Mouse (Mus musculus) urinary bladder, postnatal 14 days (tissue): ENCODE results near the gene Foxk1.

Source experiments
- DNase-seq: peaks from one replicate; pipeline ENCODE4 v3.0.0; 2021; ENCODE audit warnings: low spot score

Foxk1 gene

DNA sequence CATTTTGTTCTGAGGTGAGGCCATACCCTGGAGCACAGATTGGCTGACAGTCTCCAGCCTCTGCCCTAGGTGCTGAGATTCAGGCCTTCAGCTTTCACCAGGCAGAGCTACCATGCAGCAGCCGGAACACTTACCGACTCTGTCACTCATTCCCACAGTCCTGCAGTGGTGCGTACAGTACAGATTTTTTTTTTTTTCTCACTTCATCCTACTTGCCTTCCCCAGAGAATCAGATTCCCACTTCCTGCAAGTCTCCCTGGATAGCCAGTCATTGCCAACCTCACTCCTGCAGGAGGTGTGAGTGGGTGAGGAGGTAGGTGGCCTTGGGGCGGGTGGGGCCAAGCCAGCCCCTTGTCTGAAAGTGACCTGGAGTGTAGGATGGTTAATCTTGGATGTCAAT lies 19.0 kb downstream of the Foxk1 start:
- no peak for DNase-seq

DNA sequence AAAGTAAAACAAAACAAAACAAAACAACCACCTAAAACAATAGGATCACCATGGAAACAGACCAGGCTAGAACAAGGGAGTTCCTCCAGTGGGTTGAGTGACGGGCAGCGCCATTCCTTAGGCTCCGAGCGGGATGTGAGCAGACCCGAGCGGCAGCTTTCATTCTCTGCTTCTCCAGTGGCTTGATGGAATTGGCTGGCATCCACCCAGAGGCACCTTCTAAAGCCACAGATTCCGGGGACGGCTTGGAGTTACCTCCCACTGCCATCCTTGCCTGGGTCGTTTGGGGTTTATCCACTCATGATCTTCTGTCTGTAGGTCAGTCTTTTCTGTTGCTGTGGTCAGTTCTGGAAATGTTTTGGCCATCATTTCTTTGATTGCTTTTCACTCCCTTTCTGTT lies 19.6 kb downstream of the Foxk1 start:
- no peak for DNase-seq

DNA sequence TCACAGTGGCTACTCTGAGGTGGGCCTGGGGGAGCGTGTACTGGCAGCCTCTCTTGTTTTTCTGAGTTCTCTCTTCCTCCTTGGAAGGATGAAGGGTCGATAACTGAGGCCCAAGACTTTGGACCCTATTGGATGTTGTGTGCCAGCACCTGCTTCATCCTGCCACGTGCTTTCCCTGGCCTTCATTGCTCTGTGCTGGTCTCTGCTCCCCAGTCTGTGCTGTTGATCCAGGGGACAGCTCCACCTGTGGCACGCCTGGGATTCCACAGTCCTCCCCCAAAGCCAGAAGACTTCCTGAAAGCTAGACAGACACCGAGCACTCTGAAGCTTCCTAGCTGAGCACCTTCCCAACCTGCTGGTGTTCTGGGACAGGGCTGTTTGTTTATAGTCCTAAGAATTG lies 20.6 kb downstream of the Foxk1 start:
- no peak for DNase-seq

DNA sequence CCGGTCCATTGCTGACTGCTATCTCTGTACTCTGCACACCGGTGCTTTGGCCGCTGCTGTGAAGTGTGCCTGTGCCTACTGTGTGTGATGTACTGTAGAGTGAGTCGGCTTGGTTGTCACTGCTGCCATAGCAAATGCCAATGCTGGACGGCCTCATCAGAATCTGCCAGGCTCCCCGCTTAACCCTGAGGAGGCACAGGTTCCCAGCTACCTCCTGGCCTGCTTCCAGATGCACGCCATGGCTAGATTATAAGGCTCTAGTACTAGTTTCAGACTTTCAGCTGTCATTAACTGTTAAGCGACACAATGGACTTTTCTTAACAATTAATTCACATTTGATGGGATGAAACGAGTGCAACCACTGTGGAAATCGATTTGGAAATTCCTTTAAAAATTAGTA lies 21.8 kb downstream of the Foxk1 start:
- DNase-seq, result no peak

DNA sequence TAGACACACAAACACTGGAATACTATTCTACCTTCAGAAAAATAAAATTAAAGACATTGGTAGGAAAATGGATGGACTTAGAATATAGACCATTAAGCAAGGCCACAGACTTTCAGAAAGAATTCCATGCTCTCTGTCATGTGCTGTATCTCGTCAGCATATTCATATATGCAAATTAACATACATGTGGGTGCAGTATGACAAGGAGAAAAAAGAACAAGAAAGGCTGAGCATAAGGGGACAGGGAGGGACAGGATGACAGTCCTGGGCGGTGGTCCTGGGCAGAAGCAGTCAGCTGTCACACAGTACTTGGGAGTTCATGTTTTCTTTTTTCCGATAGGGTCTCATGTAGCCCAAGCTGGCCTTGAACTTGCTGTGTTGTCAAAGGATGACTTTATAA lies 22.4 kb downstream of the Foxk1 start:
- no peak for DNase-seq

DNA sequence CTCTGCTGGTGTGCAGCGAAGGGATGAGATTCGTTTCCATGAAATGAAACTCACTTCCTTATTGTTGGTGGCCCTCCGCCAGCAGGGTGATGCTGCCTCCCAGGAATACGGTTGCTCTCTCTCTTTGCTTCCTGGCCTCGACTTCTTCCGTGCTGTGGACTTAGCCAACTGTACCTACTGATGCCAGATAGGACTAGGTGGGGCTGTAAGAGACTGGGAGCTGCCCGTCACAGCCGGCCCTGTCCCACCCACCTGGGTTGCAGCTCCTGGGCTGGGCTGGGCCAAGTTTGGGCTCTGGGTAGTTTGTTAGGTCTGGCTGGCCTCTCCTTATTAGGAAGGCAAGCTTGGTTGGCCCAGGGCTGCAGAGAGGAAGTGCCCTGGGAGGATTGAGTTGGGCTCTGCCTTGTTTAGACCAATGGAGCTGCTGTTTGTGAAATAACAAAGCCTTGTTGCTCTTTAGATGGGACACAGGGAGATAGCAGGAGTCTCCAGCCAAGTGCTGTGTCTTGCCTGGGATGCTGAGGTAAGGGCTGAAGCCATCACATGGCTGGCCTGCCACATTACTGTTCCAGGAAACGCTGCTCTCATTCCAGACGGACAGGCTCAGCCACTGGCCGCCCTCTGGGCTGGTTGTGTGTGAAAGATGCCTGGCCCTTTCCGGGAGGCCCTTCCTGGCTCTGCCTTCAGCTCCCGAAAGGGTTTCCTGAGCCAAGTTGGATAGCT lies 23.5 kb downstream of the Foxk1 start:
- DNase-seq, result peak; percentile 82

DNA sequence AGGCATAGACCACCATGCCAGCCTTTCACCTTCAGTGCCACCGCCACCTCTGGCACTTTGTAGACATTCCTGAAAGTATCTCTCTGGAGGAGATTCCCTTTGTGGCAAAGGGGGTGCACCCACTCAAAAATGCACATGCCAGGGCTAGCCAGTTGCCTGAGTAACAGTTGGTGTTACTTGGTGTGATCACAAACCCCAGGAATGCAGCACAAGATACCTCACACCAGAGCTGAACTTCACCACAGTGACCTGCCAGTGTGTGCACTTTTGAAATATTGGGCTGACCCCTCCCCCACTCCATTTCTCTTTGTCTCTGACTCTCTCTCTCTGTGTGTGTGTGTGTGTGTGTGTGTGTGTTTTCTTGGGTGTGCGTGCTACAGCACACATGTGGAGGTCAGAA lies 25.2 kb downstream of the Foxk1 start:
- DNase-seq, result no peak

DNA sequence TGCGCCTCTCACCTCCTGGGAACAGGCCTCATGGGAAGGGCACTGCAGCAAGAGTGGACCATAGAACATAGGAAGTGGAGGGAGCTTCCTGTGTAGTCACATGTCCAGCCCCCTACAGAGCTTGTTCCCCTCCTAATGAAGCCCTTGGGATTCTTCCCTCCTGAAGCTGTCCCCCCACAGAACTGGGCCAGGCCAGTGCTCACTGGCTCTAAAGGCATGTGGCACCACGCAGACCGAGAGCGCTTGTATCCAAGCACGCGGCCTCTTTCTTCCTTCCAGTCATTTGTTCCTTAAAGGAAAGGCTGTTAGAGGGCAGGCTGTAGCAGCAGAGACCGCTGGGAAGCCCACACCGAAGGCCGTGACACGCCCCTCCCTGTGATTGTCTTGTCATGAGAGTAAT lies 26.6 kb downstream of the Foxk1 start:
- DNase-seq, result no peak

DNA sequence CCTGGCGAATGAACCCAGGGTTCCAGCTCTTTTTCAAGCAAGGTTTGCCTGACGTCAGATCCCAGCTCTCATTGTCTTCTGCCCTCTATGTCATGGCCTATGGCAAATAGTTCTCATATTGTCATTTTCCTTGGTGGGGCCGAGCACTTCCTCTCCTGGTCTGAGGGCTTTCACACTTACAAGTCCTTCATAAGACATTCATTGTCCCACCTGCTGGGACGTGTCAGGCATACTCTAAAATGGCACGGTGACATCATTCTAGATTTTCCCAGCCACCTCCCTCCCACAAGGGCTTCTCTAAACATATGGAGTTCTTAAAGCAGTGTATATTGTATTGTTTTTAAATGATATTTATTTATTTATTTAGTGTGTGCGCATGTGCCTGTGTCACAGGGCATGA lies 27.4 kb downstream of the Foxk1 start:
- no peak for DNase-seq

DNA sequence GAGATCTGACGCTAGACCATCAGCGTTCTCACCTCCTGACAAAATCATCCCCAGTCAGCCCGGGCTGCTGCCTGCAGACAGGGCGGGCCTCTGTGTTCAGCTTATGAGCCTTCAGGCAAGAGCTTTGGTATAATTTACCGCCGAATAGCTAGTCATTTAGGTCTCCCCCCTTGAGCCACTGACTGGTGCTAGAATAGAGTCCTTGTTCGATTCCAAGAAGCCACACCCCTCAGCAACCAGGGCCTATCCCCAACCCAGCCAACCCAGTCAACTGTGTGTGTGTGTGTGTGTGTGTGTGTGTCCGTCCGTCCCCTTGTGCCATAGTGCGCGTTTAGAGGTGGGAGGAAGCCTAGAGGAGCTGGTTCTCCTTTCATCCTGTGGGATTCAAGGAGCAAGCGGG lies 29.7 kb downstream of the Foxk1 start:
- no peak for DNase-seq

DNA sequence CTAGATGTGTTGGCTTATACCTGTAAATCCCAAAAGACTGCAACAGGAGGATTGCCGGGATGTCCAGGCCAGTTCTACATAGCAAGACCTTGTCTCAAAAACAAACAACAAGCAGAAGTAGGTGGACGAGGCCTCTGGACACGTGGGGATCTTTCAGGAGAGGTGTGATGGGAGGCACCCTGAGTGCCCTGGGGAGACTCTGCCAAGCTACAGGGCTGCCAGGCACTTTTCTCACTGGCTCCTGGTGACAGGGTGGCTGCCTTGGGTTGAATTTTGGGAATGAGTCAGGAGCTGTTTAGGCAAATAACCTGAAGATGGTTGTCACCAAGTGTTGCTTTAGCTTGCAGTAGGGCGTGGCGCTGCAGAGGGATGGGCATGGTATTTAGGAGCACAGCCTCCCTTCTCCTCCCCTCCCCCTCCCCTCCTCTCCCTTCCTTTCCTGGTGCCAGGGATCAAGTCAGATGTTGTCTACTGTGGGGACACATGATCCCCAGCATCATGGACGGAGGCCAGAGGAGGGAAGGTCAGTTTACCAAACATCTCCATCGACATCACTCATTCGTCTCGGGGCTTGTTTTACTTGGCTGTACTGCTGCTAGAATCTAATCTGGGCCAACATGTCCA lies 30.6 kb downstream of the Foxk1 start:
- DNase-seq, result no peak

DNA sequence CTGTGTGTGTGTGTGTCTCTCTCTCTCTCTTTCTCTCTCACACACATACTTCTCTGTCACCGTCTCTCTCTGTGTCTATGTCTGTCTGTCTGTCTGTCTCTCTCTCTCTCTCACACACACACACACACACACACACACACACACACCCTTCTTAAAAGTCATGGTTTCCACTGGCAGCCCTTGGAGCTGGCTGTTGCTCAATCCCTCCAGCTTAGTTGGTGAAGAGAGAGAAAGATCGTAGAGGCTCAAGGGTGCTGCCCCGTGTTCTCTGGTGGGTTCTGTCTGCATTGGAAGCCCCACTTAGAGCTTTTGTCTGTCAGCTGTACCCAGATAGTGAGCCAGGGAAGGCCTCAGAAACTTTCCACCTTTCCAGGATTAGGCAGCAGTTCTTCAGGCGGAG lies 31.4 kb downstream of the Foxk1 start:
- DNase-seq, result no peak

DNA sequence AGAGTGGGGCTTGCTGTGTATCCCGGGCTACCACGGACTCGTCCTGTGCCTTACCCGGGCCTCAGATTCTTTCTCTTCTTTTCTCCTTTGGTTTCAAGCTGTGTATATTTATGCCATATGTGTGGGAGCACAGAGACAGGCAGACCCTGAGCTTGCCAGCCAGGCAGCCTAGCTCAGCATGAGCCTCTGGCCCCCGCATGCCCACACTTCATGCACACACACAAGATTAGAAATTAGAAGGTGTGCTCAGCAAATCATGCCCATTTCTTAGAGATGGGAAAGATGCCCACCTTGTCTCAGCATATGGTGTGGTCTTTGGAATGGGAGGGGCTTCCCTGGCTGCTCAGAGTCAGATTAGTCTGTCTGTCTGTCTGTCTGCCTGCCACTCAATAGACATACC lies 32.8 kb downstream of the Foxk1 start:
- DNase-seq, result no peak

DNA sequence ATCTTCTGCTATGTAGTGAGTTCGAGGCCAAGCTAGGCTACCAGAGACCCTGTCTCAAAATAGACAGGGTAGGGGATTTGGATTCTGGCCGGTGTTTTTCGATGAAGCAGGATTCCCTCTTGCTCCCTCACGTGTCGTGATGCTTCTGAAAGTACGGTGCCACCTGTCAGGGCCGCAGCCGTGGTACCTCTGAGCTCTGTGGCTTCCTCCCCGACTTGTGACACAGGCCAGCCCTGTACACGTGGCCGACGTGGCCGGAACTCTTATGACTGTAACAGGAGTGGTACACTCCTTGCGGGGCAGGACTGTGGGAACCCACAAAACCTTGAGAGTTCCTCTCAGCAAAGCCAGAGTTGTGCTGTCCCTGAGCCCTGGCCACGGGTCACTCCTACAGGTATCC lies 34.4 kb downstream of the Foxk1 start:
- no peak for DNase-seq

DNA sequence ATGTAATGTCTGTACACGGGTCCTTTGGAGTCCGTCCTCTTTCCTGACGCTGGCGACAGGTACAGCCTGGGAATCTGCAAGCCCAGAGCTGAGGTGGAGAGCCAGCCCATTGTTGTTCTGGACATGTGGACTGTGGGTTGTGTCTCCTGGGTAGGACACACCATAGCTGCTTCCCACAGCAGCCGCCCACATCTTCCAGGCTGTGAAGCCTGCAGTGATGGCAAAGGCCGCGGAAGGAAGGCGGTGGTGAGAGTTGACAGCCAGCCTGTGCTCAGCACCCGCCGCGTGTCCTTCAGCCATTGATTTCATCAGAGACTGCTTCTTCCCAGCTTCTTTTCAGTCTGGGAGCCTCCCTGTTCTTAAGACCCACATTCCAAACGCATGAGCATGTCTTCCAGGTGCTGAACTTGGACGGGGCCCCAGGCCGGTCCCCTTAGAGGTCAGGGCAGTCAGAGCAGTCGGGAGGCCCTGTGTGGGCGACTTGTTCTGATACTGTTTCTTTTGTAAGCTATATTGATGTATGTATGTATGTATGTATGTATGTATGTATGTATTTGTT lies 37.2 kb downstream of the Foxk1 start:
- DNase-seq, result no peak

DNA sequence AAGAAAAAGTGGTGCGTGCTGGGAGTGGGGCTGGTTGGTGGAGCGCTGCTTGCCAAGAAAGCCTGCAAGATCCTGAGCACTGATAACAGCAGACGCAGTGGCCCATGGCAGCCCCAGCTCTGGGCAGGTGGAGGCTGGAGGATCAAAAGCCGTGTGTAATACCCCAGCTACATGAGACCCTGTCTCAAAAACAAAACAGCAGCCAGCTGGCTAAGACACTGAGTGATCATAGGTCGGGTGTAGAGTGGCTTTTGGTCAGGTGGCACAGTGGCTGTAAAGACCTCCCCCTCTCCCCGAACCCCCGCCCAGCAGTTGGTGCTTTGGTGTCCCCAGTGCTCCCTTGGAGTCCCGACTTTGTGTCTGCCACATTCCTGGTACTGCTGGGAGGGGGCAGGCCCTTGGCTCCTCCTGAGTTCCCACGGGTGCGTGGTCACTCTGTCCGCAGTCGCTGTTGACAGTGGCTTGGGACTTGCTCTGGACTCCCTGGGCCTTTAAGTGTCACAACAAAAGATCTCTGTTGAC lies 38.7 kb downstream of the Foxk1 start:
- no peak for DNase-seq

DNA sequence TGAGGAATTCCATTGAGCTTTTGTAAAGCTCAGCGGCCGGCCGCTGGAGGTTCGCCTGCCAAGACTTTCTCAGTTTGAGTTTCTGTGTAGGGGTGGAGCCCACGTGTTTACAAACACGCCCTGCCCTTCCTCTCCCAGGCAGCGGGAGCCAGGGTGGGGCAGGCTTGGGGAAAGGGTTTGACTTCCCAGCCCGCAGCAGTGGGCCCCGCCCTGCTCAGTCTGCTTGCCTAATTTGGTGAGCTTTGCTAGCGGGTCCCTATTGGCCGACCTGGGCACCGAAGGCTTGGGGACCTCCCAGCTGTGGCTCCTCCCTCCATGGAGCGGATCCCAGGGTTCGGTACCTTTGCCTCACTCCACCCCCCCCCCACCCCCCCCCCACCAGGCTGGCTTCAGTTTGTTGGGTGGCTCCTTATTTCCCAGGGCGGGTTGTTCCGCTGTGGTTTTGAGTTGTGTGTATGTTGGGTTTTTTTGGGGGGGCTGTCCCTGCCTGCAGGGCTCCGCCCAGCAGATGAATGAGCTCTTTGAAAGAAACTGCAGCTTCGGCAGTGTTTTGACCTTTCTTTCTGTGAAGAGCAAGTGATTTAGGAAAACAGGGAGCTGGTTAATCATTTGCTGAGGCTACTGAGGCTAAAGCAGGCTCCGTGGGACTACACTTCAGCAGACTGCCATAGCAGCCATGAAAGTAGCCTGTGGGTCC lies 39.3 kb downstream of the Foxk1 start:
- DNase-seq, result peak; percentile 96

DNA sequence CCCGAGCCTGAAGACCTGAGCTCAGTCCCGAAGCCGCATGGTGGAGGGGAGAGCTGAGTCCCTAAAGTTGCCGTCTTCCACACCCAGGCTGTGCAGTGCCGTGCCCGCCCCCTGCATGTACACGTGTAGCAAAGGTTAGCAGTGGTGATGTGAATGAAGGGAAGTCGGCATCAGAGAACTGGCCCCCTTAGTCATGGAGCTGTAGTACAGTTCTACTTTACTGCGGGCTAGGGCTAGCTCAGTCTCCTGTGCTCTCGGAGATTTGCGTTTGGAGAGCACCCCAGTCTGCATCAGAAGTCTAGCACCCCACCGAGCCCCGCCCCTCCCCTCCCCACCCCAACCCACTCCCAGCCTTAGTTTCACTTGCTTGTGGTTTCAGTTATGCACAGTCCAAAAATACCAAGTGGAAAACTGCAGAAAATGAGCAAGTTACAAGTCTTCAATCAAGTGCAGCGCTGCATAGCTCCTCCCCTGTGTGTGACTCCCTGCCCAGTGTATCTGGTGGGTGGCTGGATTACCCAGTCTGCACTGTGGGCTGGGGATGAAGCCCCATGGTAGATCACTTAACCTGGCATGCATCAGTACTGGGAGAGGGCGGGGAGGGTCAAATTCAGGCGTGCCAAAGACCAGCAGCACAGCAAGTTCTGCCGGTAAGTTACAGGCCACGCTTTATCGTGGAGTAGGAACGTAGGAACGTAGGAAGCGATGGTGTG lies 40.2 kb downstream of the Foxk1 start:
- no peak for DNase-seq

DNA sequence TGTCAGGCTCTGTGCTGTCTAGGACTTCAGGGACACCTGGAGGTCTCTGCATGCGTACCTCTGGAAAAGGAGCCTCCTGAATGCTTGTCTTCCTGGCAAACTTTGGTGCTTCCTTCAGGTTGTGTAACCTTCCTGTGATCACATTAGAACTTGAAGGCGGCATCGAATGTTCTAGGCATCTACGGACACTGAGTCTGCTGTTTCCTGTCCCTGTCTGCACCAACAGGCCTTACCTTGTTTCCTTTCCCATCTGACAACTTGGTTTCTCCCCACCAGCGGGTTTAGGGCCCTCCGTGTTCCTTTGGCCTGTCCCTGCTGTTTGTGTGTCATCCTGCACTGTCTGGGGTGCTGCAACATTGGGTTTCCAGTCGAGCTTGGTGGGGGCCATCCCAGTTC lies 40.7 kb downstream of the Foxk1 start:
- DNase-seq, result no peak

DNA sequence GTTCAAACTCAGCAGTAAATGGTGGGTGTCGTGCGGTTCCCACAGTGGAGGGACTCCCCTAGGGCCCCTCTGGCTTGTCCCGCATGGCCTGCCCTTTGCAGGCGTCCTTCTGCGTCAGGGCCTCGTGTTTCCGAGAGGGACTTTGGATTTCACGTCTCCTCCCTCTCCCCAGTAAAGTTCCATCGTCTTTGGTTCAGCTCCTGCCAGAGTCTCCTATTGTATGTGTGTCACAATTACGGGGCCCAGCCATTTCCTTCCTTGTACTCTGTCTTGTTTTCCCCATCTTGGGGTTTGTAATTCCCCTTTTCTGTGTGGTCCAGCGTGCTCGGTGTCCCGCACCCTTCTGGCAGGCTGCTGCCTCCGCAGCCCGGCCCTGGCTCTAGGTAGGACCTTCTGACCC lies 42.2 kb downstream of the Foxk1 start:
- no peak for DNase-seq

DNA sequence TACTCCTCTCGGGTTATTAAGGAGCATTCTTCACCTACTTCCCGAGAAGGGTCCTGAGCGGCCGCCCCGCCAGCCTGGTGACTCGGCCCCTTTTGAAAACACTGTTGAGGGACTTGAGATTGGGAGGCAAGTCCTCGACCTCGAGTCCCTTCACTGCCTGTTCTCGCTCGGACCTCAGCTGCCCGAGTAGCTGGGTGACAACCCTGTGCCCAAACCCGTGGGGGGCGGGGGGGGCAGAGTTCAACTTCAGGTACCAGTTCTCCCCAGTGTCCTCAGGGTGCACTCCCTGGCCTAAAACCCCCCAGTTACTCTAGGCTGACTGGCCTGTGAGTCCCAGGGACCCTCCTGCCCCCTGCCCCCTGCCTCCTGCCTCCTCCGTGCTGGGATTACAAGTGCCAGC lies 42.7 kb downstream of the Foxk1 start:
- DNase-seq, result no peak

DNA sequence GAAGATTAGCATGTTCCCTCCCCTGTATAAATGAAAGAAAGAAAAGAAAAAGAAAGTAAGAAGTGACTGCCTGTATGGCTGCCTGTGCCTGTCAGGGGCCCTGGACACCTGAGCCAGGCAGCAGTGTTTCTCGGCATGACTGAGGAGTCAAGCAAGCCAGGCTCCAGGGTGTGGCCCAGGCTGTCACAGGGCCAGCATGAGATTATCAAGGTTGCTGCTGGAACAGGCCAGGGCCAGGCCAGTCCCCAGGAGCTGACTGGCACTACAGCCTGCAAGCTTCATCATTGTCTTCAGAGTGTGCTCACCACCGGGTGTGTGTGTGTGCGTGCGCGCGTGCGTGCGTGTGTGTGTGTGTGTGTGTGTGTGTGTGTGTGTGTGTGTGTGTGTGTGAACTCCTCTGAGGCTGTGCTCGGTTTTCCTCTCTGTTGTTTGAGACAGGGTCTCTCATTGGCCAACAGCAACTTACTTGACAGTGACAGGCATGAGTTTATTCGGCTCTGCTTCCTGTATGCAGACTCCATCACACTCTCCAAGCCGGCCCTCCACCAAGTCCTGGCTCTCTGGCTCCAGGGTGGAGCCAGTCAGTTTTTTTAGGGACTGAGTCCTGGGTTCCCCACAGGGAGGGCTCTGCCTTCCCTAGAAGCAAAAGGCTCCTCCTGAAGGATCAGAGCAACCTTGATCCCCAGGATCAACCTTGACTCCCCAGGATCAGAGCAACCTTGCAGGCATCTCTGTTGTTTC lies 43.7 kb downstream of the Foxk1 start:
- peak; percentile 52 for DNase-seq
